Mouse (Mus musculus) neural tube, embryonic 14.5 days (tissue): ENCODE data around the gene Mrps2. TPM values are rescaled to one million over a fixed set of nuclear protein-coding genes. Genes with fewer than 3 reads are reported as not detected.
A peak's percentile ranks its signal among the peaks of the same experiment; 100 is the strongest.

ENCODE experiments used
- ATAC-seq: fragments of 200-750 bp; cut with Nextera tagmentation; 2 replicates; pipeline ENCODE4 v1.8.0; 2017; ENCODE audit warnings: low read depth, mild to moderate bottlenecking, moderate TSS enrichment, moderate library complexity
- H3K27ac ChIP-seq: fragments of 300-500 bp; sonication (generic); 2 replicates; pipeline ENCODE4 v1.5.1; 2014; ENCODE audit warnings: low read depth, mild to moderate bottlenecking, control low read depth, low read length, moderate library complexity, mixed read lengths
- H3K27me3 ChIP-seq: fragments of 300-500 bp; sonication (generic); 2 replicates; pipeline ENCODE4 v1.6.1; 2014; ENCODE audit warnings: low read length; ENCODE audit not compliant: control insufficient read depth, insufficient read depth
- H3K36me3 ChIP-seq: fragments of 300-500 bp; sonication (generic); 2 replicates; pipeline ENCODE4 v1.6.1; 2014; ENCODE audit warnings: low read length, mixed read lengths; ENCODE audit not compliant: control insufficient read depth, insufficient read depth
- H3K4me1 ChIP-seq: fragments of 300-500 bp; sonication (generic); 2 replicates; pipeline ENCODE4 v1.6.1; 2014; ENCODE audit warnings: low read length; ENCODE audit not compliant: control insufficient read depth, insufficient read depth
- H3K4me2 ChIP-seq: fragments of 300-500 bp; sonication (generic); 2 replicates; pipeline ENCODE4 v1.6.1; 2014; ENCODE audit warnings: mild to moderate bottlenecking, low read depth, low read length, control low read depth
- H3K4me3 ChIP-seq: fragments of 300-500 bp; sonication (generic); 2 replicates; pipeline ENCODE4 v1.5.1; 2014; ENCODE audit warnings: low read depth, low read length, control low read depth, mixed read lengths
- H3K9ac ChIP-seq: fragments of 300-500 bp; sonication (generic); replicated peaks from 2 replicates; pipeline ENCODE4 v1.6.1; 2014; ENCODE audit warnings: low read depth, mild to moderate bottlenecking, control low read depth, low read length, mixed read lengths
- H3K9me3 ChIP-seq: fragments of 300-500 bp; sonication (generic); 2 replicates; pipeline ENCODE4 v1.6.1; 2016; ENCODE audit warnings: low read length; ENCODE audit not compliant: control insufficient read depth
- WGBS: fragments of 180-500 bp; shearing (Covaris S2); extraction: QIAGEN DNeasy Blood & Tissue Kit; methylation state at CpG from one replicate; pipeline ENCODE4 v1.1.7; 2014; 5-methylcytosine and 5-hydroxymethylcytosine counted together
- polyA plus RNA-seq: library from polyadenylated mRNA; unstranded; fragments of >200 nt; fragmentation: Nextera tagmentation; extraction: Ambion mirVana; gene quantifications from 2 replicates; pipeline ENCODE4 v1.2.1, GENCODE M21; 2014

Gene Mrps2
- polyA plus RNA-seq, result 57.2 and 57.7 TPM in 2 replicates

DNA sequence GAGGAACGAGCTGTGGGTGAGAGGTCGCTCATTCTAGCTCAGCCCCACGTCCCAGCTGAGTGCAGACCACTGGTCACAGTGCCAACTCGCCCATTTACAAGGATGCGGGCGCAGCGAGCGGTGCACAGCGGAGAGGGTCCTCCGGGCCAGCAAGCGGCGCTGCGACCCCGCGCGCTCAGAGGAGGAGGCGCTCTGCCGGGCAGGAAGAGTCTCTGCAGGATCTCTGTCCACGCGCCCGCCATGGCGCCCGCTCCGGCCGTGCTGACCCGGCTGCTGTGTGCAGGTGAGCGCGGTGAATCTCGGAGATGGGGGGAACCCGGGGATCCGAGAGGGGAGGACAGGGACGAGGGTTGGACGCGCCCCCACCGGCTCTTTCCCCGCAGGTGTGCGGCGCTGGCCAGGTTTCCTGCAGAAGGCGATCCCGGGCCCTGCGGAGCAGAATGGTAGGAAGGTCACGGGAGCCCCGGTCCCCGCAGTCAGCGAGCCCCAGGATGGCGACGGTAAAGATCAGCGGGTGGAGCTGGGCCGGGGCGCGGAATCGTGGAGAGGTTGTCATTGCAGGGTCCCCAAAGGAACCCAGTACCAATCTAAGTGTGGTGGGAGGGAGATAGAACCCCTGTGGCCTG lies at the start of gene Mrps2:
Gene Mrps2 (plus strand): TSS at position 207 of the 626 bp plus-strand sequence.
- H3K4me2 ChIP-seq, result peak within 1 kb of the TSS; percentile 77
- H3K27me3 ChIP-seq, result no peaks in the 10 kb centered on the region
- peaks cover 8% of the 10 kb centered on the region; the same call in 1 of the 2 replicates for H3K36me3 ChIP-seq
- peak within 1 kb of the TSS; percentile 93 for H3K9ac ChIP-seq
- under 1% methylated on average over 50 of the region's 52 CpGs for WGBS
- H3K4me3 ChIP-seq, result peak within 1 kb of the TSS; percentile 97
- H3K9me3 ChIP-seq, result no peaks in the 10 kb centered on the region
- ATAC-seq, result peak; percentile 93
- peaks cover 8% of the 10 kb centered on the region; the same call in 1 of the 2 replicates for H3K4me1 ChIP-seq
- H3K27ac ChIP-seq, result 0 out of 2 replicates have a peak within 1 kb of the TSS, but pooled peaks have one; percentile 34

DNA sequence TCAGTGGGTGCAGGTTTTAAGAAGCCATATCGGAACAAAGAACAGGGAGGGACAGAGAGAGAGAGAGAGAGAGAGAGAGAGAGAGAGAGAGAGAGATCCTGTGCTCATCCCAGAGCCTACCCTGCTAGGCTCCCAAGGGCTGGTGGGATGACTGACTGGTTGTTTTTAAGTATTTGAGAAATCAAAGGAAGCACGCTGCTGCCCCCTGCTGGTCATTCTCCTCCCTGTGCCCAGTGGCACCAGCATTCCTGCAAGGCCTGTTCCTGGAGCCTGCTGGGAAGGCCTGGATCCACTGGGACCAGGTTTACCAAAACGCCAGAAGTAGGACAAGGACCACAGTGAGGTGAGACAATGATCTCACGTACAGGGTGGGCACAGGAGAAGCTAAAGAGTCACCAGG lies 48.0 kb upstream of the Mrps2 start:
- Histone ChIP-seq H3K9ac (no peak overlapping the region), H3K27me3 (no peaks in the 10 kb centered on the region), H3K36me3 (no peaks in the 10 kb centered on the region), H3K27ac (no peak overlapping the region), H3K4me3 (no peak overlapping the region), H3K9me3 (no peaks in the 10 kb centered on the region), H3K4me1 (peaks cover 9% of the 10 kb centered on the region; the same call in 1 of the 2 replicates), H3K4me2 (no peak overlapping the region)
- WGBS, result 19% methylated on average over 4 of the region's 4 CpGs
- ATAC-seq, result no peak

DNA sequence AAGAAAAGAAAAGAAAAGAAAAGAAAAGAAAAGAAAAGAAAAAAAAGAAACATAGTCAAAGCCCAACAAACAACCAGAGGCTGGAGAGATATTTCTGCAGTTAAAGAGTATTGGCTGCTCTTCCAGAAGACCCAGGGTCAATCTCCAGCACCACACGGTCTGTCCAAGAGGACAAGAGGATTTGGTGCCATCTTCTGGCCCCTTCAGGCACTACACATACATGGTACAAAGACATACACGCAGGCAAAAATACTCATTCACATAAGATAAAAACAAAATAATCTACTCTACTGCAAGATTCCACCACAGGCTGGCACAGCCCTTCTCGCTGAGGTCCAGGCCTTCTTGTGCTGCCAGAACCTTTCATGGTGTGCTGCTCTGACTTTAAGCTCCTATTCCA lies 44.7 kb upstream of the Mrps2 start:
- Histone ChIP-seq H3K36me3 (no peaks in the 10 kb centered on the region), H3K4me3 (no peak overlapping the region), H3K27me3 (no peaks in the 10 kb centered on the region), H3K4me1 (no peaks in the 10 kb centered on the region), H3K4me2 (no peak overlapping the region), H3K9ac (no peak overlapping the region), H3K27ac (no peak overlapping the region), H3K9me3 (no peaks in the 10 kb centered on the region)
- 31% methylated on average over 3 of the region's 3 CpGs for WGBS
- no peak for ATAC-seq

DNA sequence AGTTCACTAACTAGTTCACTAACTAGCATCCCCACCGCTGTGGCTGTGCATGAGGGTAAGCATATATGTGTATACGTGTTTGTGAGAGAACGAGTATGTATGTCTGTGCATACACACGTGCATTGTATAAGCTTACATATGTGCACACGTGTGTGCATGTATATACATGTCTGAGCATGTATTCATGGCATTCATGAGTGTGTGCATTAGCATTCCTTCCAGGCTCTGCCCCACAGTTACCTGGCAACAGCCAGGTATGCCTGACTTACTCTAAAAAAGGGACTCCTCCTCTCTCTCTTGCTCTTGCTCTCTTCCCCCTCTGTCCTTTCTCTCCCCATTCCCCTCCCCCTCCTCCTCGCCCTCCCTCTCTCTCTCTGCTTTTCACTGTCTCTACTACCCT lies 40.6 kb upstream of the Mrps2 start:
- WGBS, result 84% methylated on average over 6 of the region's 6 CpGs
- no peak overlapping the region for H3K27ac ChIP-seq
- no peaks in the 10 kb centered on the region for H3K4me1 ChIP-seq
- no peak overlapping the region for H3K4me3 ChIP-seq
- no peak for ATAC-seq
- H3K27me3 ChIP-seq, result no peaks in the 10 kb centered on the region
- no peaks in the 10 kb centered on the region for H3K9me3 ChIP-seq
- H3K4me2 ChIP-seq, result no peak overlapping the region
- H3K9ac ChIP-seq, result no peak overlapping the region
- H3K36me3 ChIP-seq, result no peaks in the 10 kb centered on the region

DNA sequence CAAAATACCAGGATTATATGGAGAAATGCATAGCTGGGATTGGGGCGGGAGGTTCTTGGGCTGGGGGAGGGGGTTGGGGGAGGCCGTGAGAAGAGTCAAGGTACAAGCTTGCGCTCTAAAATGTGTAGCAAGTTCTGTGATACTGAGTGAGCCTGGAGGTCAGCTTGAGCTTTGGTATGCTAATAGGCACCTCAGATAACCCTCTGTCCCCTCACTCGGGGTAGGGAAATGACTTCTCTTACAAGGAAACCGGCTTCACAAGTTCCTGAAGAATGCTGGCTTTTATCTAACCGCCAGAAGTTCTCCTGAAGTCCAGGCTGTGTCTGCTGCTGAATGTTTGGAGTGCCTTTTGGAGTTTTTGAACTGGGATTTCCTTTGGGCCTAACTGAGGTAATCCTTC lies 37.0 kb upstream of the Mrps2 start:
- WGBS, result 67% methylated on average over 6 of the region's 6 CpGs
- Histone ChIP-seq H3K9ac (no peak overlapping the region), H3K27ac (no peak overlapping the region), H3K27me3 (no peaks in the 10 kb centered on the region), H3K4me2 (no peak overlapping the region), H3K4me1 (no peaks in the 10 kb centered on the region), H3K9me3 (no peaks in the 10 kb centered on the region), H3K4me3 (no peak overlapping the region), H3K36me3 (no peaks in the 10 kb centered on the region)
- ATAC-seq, result no peak

DNA sequence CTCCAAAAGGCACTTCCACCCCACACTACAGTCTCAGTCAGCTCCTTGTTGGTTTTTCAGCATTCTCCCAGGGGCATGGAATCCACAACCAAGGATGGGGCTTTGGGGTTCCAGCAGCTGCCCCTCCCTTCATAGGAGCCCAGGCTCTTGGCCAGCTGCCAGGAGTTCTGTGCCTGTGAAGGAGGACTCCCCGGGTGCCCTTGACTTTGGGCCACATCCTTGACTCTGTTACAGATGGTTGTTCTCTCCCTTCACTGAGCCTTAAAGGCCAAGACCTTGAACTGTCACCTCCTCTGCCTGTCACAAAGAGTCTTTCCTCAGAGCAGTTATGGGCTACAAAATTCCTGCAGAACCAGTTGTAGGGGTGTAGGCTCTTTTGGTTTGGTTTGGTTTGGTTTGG lies 35.1 kb upstream of the Mrps2 start:
- H3K9ac ChIP-seq, result no peak overlapping the region
- H3K27ac ChIP-seq, result no peak overlapping the region
- no peak overlapping the region for H3K4me3 ChIP-seq
- no peak for ATAC-seq
- WGBS, result 28% methylated on average over 1 of the region's 1 CpGs
- no peak overlapping the region for H3K4me2 ChIP-seq
- no peaks in the 10 kb centered on the region for H3K4me1 ChIP-seq
- H3K9me3 ChIP-seq, result no peaks in the 10 kb centered on the region
- H3K27me3 ChIP-seq, result no peaks in the 10 kb centered on the region
- no peaks in the 10 kb centered on the region for H3K36me3 ChIP-seq

DNA sequence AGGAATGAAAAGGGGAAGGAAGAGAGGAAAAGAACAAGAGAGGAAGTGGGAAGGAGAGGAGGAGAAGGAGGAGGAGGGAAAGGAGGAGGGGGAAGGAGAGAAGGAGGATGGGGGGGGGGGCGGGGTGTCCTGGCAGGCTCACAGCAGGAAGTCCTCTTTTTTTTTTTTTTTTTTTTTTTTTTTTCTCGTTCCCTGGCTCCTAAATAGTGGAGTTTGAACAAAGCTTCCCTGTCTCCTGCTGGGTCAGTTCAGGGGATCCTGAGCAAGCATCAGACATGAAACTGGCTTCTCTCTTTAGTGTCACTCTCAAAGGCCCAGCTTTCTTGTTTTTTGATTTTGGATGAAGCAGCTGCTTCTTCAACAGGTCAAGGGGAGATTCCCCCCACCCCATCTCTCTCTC lies 34.4 kb upstream of the Mrps2 start:
- Histone ChIP-seq H3K4me2 (no peak overlapping the region), H3K4me1 (no peaks in the 10 kb centered on the region)

DNA sequence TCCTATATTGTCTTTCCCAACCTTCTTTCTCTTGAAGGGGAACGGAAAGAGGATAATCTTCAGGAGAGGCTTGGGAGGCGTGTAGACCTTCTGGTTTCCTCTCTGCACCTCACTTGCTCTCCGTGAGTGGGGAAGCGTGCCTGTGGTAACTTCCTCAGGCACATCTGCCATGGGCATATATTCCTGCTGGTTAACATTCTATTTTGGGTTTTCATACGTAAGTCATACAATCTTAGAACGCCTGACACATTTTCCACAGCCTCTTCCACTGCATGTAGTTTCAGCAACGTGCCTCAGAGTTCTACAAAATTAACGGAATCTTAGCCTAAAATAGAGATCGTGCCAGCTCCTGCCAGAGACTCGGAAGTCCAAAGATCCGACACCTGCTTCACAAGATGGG lies 32.5 kb upstream of the Mrps2 start:
- H3K27me3 ChIP-seq, result no peaks in the 10 kb centered on the region
- no peak for ATAC-seq
- no peaks in the 10 kb centered on the region for H3K4me1 ChIP-seq
- no peak overlapping the region for H3K9ac ChIP-seq
- H3K4me3 ChIP-seq, result no peak overlapping the region
- 89% methylated on average over 11 of the region's 11 CpGs for WGBS
- H3K36me3 ChIP-seq, result no peaks in the 10 kb centered on the region
- no peaks in the 10 kb centered on the region for H3K9me3 ChIP-seq
- no peak overlapping the region for H3K4me2 ChIP-seq
- no peak overlapping the region for H3K27ac ChIP-seq

More for the DNA sequence above, 34.4 kb upstream of the Mrps2 start:
- H3K36me3 ChIP-seq, result no peaks in the 10 kb centered on the region
- H3K27me3 ChIP-seq, result no peaks in the 10 kb centered on the region
- no peaks in the 10 kb centered on the region for H3K9me3 ChIP-seq
- no peak overlapping the region for H3K4me3 ChIP-seq
- no peak for ATAC-seq
- H3K27ac ChIP-seq, result no peak overlapping the region
- WGBS, result 0% methylated on average over 1 of the region's 2 CpGs
- no peak overlapping the region for H3K9ac ChIP-seq

DNA sequence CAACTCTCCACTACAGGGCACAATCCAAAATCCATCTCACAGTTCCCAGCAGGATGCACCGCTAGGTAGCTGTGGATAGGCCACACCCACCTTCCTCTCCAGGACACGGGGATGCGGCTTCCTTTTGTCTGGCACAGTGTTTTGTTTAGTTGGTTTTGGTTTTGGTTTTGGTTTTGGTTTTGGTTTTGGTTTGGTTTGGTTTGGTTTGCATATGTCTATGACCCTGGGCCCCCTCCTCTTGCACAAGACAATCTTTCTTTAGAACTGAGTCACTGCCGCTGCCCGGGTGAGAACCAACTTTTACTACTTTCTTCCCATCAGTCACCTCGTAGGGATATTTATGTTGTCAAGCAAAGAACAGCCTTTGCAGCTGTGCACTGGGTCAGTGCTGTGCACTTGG lies 27.0 kb upstream of the Mrps2 start:
- Histone ChIP-seq H3K9me3 (no peaks in the 10 kb centered on the region), H3K9ac (no peak overlapping the region), H3K36me3 (no peaks in the 10 kb centered on the region), H3K27me3 (no peaks in the 10 kb centered on the region), H3K27ac (no peak overlapping the region), H3K4me3 (no peak overlapping the region), H3K4me1 (peaks cover under 1% of the 10 kb centered on the region), H3K4me2 (no peak overlapping the region)
- WGBS, result 71% methylated on average over 6 of the region's 6 CpGs
- no peak for ATAC-seq
